Mouse (Mus musculus): ENCODE data around the gene Gm10318.

GRCm38 (mm10) chr10:77814382-77814781 is 38.3 kb upstream of the Gm10318 start, which contains the start of gene Gm2696:
- TF ChIP-seq CTCF (IDR thresholded peaks at IDR 0.05; ENCODE audit: control insufficient read depth, insufficient read depth, low read length) (no peak), POLR2A (IDR thresholded peaks at IDR 0.05; ENCODE audit: borderline replicate concordance, control insufficient read depth, low read depth, low read length) (no peak)
